Mouse (Mus musculus): ENCODE results near the gene Prdm12.
A peak's percentile ranks its signal among the peaks of the same experiment; 100 is the strongest.
"Not testable (repeated sequence)": the region's sequence is repeated elsewhere in the genome, so short reads cannot be mapped to it uniquely, and the experiment has no call there.

Prdm12 gene

DNA sequence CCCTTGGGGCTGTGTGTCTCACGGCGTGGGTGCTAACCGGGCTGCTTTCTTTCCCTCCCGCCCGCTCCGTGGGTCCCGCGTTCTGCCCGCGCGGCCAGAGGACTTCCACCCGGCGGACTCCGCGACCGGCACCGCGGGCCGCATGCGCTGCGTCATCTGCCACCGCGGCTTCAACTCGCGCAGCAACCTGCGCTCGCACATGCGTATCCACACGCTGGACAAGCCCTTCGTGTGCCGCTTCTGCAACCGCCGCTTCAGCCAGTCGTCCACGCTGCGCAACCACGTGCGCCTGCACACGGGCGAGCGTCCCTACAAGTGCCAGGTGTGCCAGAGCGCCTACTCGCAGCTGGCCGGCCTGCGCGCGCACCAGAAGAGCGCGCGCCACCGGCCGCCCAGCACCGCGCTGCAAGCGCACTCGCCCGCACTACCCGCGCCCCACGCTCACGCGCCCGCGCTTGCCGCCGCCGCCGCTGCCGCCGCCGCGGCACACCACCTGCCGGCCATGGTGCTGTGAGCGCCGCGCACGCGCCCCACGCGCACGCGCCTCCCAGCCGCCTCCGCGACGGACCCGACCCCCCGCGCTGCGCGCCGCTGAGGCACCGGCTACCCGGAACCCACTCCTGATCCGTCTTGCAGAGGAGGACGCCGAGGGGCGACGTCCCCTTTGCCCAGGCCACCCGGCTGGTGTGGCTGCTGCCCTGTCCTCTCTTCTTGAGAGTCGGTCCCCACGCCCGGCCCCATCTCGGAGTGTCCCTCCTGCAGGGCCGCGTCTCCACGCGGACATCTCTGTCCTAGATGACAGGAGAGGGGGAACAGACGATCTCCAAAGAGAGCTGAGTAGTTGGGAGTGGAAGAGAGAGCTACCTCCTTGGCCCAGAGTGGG lies 14.4 kb downstream of the Prdm12 start:
- DNase-seq = no peak

DNA sequence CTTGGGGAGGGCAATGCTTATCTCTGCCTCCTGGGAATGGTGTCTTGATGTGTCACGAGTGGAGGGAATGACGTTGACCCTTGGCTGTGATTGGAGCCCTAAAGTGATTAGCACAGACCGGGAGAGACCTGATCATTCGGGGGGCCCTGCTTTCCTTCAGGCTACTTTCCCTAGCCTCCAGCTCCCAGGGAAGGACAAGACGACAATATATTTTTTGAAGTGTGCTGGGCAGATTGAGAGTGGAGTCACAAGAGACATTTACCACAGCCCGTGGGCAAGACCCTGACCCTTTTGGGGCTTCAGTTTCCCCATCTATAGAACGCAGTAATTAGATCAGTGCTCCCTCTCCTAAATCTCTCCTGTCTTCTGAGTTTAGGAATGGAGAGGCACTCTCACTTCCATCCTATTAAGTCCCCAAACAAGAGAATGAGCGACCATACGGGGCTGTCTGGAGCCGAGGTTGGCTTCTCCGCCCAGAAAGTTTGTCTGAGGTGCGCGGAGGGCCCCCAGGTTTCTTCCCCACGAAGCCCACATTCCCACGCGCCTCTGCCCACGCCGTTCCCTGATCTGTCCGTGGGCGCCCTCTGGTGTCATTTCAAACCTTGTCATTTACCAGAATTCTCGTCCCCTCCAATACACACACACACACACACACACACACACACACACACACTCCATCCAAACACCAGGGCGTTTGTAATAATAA lies 15.2 kb downstream of the Prdm12 start:
- peak; percentile 68 for DNase-seq

DNA sequence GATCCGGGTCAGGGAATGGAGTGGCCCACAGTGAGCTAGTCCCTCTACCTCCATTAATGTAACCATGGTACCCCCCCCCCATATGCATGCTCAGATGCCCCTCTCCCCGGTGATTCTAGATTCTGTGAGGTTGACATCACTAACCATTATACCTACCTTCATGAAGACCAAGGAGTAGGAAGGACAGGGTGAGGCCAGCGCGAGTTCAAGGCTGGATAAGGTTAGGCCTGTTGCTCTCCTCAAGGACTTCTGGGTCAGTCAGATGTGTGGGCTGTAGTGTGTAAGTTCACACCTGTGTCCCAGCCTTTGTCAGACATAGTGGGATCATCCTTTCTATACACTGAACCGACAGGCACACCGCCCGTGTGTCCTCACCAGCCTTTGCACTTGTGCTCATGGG lies 16.5 kb downstream of the Prdm12 start:
- DNase-seq = no peak

DNA sequence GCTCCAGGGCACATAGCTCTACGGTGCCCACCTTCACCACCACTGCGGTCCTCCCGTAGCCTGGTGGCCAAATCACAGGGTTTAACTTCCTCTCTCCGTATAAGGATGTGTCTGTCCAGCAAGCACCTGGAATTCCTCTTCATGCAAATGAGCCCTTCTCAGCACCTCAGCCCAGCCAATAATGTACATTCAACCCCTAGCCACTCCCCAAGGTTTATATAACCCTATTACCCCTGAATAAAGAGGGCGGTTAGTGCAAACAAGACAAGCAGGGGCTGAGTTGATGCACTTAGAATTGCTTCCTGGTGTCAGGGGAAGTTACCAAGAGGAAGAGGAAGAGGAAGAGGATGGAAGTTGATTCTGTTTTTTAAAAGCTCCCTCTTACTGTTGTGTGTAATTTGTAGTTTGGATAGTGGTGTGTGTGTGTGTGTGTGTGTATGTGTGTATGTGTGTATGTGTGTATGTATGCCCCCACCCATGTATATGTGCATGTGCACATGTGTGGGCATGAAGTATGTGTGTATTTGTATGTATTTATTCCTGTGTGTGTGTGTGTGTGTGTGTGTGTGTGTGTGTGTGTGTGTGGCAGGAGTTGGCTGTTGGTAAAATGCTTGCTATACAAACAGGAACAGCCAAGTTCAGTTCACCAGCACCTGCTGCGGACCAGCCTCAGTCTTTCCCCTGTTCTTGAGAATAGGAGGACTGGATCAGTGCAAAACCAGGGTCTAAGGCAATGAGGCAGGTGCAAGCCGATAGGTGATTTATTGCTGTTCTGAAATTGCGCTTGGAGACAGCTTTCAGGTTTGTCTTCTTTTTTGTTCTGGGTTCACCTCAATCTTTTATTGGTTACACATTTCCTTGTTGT lies 23.3 kb downstream of the Prdm12 start:
- no peak for DNase-seq

DNA sequence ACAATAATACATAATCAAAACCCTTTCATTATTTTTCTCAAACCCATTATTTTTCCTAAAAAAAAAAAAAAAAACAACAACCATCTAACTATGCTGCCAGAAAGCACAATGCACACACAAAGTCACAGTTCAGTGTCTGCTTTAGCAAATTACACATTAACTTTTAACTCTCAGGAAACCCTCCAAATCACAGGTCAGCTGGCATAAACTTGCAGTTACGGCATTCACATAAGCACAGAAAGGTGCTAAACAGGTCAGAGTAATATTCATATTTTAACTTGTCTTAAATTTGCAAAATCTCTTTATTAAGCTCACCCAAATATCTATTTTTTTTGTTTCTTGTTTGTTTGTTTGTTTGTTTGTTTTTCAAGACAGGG lies 24.0 kb downstream of the Prdm12 start:
- DNase-seq = no peak

DNA sequence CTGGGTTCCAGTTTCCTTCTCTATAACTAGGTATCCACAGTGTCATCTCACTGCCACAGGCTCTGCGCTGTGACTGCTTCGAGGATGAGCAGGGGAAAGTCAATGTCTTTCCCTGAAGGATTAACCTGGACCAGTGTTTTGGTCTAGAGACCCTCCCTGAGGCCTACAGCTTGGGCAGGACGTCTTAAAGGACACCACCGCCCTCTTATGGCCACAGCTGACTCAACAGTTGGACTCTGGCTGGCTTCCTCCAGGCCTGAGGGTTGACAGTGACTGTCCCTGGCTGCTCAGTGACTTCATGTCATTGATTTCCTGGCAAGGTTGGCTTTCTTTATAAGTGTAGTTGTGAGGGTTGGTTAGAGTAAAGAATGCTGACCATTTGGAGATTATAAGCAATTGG lies 27.5 kb downstream of the Prdm12 start:
- DNase-seq = no peak

DNA sequence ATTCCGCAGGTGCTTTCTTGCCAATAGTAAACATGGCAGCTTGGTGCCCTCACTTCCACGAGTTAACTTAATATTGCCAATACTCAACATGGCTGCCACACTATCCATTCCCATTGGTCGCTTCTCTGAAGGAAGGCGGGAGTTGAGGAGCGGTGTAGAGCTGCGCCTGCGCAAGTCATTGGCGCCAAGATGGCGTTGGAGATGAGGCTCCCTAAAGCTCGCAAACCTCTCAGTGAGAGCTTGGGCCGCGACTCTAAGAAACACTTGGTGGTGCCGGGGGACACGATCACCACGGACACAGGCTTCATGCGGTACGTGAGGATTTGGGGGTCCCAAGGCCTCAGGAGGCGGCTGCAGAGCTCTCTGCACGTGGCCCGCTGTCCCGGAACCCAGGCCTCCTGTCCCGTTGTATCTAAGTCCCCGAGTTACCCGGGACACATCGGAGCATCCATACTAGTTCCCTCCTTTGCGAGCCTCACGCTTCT lies 30.8 kb downstream of the Prdm12 start, which contains the start of gene Exosc2:
TSS of gene Exosc2 (plus strand) at position 165 of the 485 bp plus-strand sequence.
- DNase-seq = peak; percentile 96

DNA sequence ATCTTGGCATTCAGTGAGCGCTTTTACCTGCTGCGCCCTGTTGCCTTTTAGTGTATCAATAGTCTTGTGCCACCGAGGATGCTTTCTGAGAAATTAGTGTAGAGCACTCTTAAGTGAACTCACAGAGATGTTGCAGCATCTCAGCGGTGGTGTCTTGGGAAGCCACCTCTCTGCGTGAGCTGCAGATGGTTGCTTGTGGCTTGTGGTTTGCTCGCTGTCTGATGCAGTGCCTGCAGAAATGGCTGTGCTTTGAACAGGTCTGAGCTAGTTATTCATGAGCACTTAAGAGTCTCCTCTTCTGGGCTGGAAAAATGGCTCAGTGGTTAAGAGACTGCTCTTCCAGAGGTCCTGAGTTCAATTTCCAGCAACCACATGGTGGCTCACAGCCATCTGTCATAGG lies 38.8 kb downstream of the Prdm12 start:
- DNase-seq = no peak

DNA sequence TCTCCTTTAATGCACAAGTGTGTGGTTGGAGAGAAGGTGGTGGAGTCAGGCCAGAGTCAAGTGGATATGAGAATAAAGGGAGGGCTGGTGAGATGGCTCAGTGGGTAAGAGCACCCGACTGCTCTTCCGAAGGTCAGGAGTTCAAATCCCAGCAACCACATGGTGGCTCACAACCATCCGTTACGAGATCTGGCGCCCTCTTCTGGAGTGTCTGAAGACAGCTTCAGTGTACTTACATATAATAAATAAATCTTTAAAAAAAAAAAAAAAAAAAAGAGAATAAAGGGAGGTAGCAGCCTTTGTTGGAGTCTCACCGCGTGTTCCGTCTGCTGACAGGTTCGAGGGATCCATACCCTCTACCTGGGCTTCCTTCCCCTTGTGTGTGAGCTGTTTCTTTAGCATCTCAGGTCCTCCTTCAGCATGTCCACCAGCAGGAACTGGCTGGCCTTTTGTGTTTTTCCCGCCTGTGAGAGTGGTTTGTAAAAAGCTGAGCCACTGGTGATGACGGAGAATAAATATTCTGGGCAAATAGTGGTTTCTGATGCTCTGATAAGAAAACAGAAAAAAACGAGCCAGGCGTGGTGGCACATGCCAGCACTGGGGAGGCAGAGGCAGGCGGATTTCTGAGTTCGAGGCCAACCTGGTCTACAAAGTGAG lies 41.3 kb downstream of the Prdm12 start:
- DNase-seq = not testable (repeated sequence)

DNA sequence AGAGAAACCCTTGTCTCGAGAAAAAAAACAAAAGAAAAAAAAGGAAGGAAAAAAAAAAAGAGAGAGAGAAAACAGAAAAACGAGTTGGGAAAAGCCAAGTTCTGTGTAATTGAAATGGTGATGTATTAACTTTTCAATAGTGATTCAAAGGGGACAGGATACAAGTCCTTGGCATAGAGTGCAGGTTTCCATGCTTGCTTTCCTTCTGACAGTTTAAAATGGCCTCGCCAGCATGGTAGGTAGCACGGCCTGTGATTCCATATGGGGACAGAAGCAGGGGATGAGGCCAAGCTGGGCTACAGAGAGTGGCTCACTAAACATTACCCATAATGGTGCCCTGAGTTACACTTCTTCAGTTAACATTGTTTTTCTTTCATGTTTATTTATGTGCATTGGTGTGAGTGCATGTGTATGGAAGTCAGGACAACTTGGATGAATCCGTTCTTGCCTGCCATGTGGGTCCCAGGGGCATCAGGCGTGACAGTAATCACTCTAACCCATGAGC lies 41.9 kb downstream of the Prdm12 start:
- no peak for DNase-seq

DNA sequence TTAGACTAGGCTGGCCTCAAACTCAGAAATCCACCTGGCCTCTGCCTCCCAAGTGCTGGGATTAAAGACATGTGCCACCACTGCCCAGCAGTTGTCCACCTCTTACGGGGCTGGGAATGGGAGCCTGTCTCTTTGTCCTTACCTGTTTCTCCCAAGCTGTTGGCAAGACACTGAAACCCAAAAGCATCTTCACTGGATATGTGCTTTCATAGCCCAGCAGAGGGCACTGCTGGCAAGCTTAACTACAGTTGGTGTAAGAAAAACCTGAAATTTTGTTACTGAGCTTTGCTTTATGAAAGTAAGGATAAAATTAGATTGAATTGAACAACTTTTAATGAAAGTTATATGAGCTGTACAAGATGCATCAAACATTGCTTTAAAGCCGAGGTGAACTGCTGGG lies 43.8 kb downstream of the Prdm12 start:
- DNase-seq = peak; percentile 76

DNA sequence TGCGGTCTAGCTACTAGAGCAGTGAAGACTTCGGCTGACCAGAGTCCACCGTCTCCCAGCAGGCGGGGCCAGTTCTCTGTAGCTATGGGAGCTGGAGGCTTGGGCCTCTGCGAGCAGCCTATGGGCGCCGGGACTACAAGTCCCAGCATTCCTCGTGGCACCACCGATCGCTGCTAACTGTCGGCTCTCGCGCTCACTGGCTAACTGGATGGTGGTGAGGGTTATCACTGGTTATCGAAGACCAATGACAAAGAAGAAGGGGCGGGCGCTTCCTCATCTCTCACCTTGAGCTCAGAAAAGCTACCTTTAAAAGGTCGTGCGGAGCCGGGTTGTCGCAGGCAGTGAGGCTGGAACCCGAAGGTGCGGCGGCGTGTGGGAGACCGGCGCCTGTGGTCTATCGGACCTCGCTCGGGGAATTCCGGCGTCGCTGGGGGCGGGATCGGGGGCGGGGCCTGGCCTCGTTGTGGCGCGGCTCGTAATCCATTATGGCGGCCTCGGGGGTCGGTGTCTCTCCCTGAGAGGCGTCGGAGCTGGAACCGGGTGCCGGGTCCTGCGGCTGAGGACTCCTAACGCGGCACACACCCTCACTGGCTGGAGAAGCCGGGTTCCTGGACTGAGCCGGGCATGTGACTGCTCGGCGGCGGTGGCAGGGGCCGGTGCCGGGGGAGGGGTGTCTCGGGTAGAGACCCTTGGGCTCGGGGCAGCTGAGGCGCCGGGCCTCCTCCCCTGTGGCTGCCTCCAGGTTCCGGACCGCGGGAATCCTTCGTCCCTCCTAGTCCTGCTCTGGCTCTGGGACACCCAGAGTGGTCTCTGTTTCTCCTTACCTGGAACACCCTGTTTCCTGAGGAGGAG lies 48.5 kb downstream of the Prdm12 start, which contains the start of gene Abl1:
TSS of gene Abl1 (plus strand) at position 303 of the 852 bp plus-strand sequence.
- DNase-seq = peak; percentile 99

DNA sequence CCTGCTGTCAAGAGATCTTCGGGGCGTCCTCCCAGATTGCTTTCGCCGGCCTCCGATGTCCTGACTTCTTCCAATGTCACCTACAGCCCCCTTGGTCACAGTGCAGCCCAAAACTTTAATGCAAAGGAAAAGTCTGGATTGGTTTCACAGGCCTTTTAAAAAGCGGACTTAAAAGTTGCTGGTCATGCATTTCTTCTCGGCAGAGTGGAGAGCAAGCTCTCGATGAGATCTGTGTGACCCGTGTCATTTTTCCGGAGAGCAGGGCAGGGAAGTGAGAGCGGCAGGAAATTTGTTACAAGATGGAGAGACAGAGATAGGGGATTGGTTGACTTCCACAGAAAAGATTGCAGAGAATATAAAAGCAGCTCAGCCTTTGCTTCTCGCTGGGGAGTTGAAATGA lies 49.2 kb downstream of the Prdm12 start:
- peak; percentile 34 for DNase-seq

DNA sequence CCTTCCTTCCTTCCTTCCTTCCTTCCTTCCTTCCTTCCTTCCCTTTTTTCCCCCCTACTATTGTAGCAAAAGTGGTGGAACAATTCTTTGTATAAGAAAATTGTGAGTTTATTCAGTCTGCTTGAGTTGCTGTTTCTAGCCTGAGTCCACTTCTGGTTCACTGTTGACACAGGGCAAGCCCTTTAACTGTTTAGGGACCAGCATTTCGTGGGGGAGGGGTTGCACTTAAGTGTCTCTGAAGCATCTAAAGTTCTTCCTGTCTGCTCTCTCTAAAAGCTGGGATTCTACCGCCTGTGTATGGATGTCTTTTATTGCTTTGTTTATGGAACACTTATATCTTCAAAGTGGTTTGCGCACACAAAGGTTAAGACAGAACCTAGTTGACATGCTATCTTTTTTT lies 50.2 kb downstream of the Prdm12 start:
- DNase-seq = peak; percentile 38

DNA sequence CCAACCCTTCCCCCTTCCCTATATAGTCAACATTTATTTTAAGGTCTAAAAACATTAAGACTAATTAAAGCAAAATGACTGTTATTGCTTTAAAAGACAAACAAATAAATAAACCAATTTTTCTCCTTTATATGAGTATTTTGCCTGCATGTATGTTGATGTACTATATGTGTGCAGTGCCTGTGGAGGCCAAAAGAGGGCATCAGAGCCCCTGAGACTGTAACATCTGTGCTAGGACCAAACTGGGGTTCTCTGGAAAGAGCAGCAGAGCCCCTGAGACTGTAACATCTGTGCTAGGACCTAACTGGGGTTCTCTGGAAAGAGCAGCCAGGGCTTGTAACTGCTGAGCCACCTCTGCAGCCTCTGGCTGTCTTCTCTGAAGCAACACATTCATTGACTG lies 58.4 kb downstream of the Prdm12 start:
- DNase-seq = no peak

DNA sequence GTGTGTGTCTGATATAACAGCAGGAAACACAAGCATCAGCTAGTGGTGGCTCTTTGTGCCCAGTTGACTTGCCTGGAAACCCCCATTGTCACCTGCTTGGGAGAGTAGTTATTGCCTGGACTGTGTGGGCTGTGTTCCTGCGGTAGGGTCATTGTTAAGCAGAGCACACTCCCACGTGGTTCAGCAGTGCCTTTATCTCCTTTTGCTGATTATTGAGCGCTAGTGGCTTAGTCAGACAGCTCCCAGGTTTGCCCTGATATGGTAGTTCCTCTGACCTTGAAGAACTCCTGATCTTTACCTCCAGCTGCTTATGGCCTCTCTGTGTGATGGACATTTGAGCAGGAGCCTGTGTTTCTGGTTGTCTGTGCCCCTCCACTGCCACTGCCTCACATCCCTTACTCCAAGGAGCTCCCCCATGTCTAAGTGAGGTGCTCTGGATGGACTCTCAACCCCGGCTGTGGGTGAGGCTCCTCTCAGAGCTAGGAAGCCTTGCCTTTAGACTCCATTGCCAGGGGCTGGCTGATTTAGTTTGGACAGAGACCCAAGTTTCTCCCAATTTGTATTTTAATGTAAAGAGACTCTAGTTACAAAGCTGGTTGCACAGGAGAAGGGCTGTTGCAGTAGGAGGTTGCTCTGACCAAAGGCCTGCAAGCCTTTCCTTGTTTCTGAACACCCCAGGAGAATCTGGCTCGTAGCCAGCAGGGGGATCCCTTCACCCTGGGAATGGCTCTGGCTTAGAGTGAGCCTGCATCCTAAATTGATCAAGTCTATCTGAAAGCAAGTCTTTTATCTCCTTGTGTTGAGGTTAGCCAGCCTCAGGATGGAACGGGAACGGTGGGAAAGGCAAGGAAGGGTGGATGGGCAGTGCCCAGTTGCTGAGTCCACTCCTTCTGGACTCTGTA lies 61.0 kb downstream of the Prdm12 start:
- no peak for DNase-seq

DNA sequence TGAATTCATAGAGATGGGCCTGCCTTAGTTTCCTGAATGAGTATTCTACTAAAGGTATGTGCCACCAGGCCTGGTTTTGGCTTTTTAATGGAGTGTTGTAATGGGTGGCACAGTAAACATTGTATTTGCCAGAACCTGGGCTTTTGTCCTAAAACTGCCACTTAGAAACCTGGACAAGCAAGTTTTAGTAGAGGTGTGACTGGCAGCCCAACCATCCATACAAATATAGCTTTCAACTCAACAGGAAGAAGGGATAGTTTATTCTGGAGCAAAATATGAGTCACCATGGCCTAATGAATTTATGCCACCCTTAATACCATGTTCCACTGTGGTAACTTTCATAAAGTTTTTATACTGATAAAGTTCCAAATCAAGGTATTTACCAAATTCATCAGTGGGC lies 63.4 kb downstream of the Prdm12 start:
- DNase-seq = peak; percentile 73

Measured in lung, postnatal 36 days (tissue).